Mouse (Mus musculus) lung, adult 2 months (tissue): ENCODE measurements around the gene Aggf1.

Experiments
- CTCF ChIP-seq: fragments of 200-500 bp; IDR thresholded peaks from 2 replicates; pipeline ENCODE4 v1.5.1; 2011; ENCODE audit warnings: mild to moderate bottlenecking, low read length, control low read depth; ENCODE audit not compliant: insufficient read depth
- POLR2A ChIP-seq: fragments of 200-500 bp; IDR thresholded peaks from 2 replicates; pipeline ENCODE4 v1.6.1; 2011; ENCODE audit warnings: low read depth, mild to moderate bottlenecking, control low read depth, low read length, borderline replicate concordance; ENCODE audit errors: extremely low read depth

DNA sequence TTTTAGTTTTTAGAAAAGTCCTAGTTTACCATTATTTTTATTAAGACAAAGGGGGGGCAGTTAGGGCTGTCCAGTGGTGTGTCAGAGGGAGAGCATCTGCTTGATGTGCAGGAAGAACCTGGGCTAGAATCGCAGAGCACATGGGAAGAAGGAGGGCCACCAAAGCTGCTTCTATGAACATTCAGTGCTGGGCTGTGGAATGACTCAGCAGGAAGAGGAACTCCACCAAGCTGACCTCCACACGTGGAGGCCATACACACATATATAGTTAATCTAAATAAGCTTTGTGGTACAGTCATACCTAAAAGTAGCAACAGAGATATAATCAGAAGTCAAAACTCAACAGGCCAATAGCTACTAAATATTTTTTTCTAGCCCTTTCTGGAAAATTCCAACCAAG is 16.9 kb downstream of the Aggf1 start:
- no peak for TF ChIP-seq POLR2A
- no peak for TF ChIP-seq CTCF
